Mouse (Mus musculus): ENCODE measurements around the gene Cd3e. TPM values are rescaled to one million over a fixed set of nuclear protein-coding genes. Genes with fewer than 3 reads are reported as not detected.

Cd3e gene
- total and polyA plus RNA-seq, 3 experiments, result not detected

- Histone ChIP-seq H3K27ac (ENCODE audit: control insufficient read depth, low read depth, low read length) (no peak overlapping the region), H3K9ac (ENCODE audit: control insufficient read depth, low read depth, low read length, poor library complexity, severe bottlenecking) (no peak overlapping the region), H3K27me3 (ENCODE audit: control insufficient read depth in 1 of 2, insufficient read depth in 2 of 2, low read length in 2 of 2) (no peaks in the 10 kb centered on the region), H3K79me2 (ENCODE audit: control insufficient read depth, insufficient read depth, low read length, poor library complexity) (no peaks in the 10 kb centered on the region), H3K9me3 (replicated peaks; ENCODE audit: insufficient read depth, low read length) (no peaks in the 10 kb centered on the region), H3K36me3 (ENCODE audit: control insufficient read depth in 1 of 2, insufficient read depth in 2 of 2, low read length in 2 of 2) (peaks cover 0 to 16% of the 10 kb centered on the region in 2 experiments; a peak in 2 of 4 replicates), H3K4me1 (ENCODE audit: control insufficient read depth in 1 of 2, insufficient read depth in 2 of 2, low read length in 2 of 2) (peaks cover 13 to 21% of the 10 kb centered on the region in 2 experiments), H3K4me3 (ENCODE audit: control insufficient read depth in 1 of 2, insufficient read depth in 1 of 2, low read depth in 2 of 2, low read length in 2 of 2) (no peak overlapping the region)
- DNase-seq (ENCODE audit: low read depth, low spot score), result no peak
- TF ChIP-seq POLR2A (IDR thresholded peaks at IDR 0.05; ENCODE audit: control insufficient read depth in 1 of 2, insufficient read depth in 1 of 2, low read depth in 1 of 2, low read length in 2 of 2, poor library complexity in 1 of 2), result no peak
- 0 out of 2 replicates have a peak, but pooled peaks have one; percentile 19 for TF ChIP-seq USF1 (IDR thresholded peaks at IDR 0.05; ENCODE audit: low read depth, low read length)
These were observed 27.3 kb downstream of the Cd3e start for GRCm38 (mm10) chr9:44982081-44982480.

DNA sequence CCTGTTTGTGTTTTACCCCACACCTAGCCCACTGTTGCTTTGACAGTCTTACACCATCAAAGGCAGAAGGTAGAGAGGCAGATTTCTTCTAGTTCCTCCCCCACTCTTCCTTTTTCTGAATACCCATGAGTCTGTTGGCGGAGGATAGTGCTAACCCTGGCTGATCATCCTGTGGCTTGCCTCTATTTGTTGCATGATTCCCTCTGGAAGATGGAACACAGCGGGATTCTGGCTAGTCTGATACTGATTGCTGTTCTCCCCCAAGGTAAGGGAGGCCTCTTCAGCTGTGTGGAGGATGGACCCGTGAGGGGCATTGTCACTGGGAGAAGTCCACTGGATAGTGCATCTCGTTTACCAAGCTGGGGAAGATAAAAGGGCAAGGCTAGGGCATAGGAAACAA is 27.8 kb downstream of the Cd3e start, which contains the start of gene Cd3d:
TSS of gene Cd3d (plus strand) at position 111 of the 400 bp plus-strand sequence.
- Histone ChIP-seq H3K79me2 (ENCODE audit: control insufficient read depth, insufficient read depth, low read length, poor library complexity) (no peaks in the 10 kb centered on the region), H3K36me3 (ENCODE audit: control insufficient read depth in 1 of 2, insufficient read depth in 2 of 2, low read length in 2 of 2) (peaks cover 0 to 12% of the 10 kb centered on the region in 2 experiments; a peak in 2 of 4 replicates)

DNA sequence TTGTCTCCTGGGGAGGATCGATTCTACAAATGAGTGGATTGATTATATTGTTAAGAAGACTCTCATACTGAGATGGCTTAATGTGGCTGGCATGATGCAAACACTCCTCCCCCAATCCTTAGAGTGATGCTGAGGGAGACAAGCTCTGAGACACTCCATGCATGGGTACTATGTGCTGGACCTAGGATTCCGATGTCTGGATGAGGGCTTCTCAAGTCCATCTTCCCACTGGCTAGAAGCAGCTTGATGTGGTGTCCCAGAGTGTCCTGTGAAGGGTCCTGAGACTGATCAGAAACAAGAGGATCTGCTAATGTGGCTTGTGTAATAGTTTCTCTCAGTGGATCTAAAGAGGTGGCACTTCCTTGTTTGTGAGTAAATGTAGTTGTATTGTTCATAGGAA is 28.3 kb downstream of the Cd3e start:
- TF ChIP-seq UBTF (IDR thresholded peaks at IDR 0.05; ENCODE audit: borderline replicate concordance, insufficient read depth, low read depth, low read length) (no peak), MEF2A (IDR thresholded peaks at IDR 0.05; ENCODE audit: extremely low read depth, insufficient replicate concordance, low read depth, low read length, poor library complexity, severe bottlenecking) (no peak)
- H3K27me3 ChIP-seq (ENCODE audit: control insufficient read depth in 1 of 2, insufficient read depth in 2 of 2, low read length in 2 of 2), result no peaks in the 10 kb centered on the region
- H3K79me2 ChIP-seq (ENCODE audit: control insufficient read depth, insufficient read depth, low read length, poor library complexity), result no peaks in the 10 kb centered on the region
- H3K27ac ChIP-seq (ENCODE audit: control insufficient read depth, low read depth, low read length), result no peak overlapping the region
- H3K9ac ChIP-seq (ENCODE audit: control insufficient read depth, low read depth, low read length, poor library complexity, severe bottlenecking), result no peak overlapping the region
- peaks cover 10 to 17% of the 10 kb centered on the region in 2 experiments for H3K4me1 ChIP-seq (ENCODE audit: control insufficient read depth in 1 of 2, insufficient read depth in 2 of 2, low read length in 2 of 2)
- no peak overlapping the region for H3K4me3 ChIP-seq (ENCODE audit: control insufficient read depth in 1 of 2, insufficient read depth in 1 of 2, low read depth in 2 of 2, low read length in 2 of 2)
- H3K9me3 ChIP-seq (replicated peaks; ENCODE audit: insufficient read depth, low read length), result no peaks in the 10 kb centered on the region
- H3K36me3 ChIP-seq (ENCODE audit: control insufficient read depth in 1 of 2, insufficient read depth in 2 of 2, low read length in 2 of 2), result peaks cover 0 to 12% of the 10 kb centered on the region in 2 experiments; a peak in 2 of 4 replicates
- DNase-seq (ENCODE audit: low read depth, low spot score), result no peak

More for the DNA sequence above, 27.8 kb downstream of the Cd3e start, which contains the start of gene Cd3d:
- no peak for TF ChIP-seq TCF12 (IDR thresholded peaks at IDR 0.05; ENCODE audit: low read depth, low read length)
- no peak for TF ChIP-seq ZC3H11A (IDR thresholded peaks at IDR 0.05; ENCODE audit: low read depth, low read length)
- TF ChIP-seq GABPA (IDR thresholded peaks at IDR 0.05; ENCODE audit: low read depth, low read length), result no peak
- TF ChIP-seq POLR2AphosphoS2 (IDR thresholded peaks at IDR 0.05; ENCODE audit: low read length), result no peak
- no peak for TF ChIP-seq TBP (IDR thresholded peaks at IDR 0.05; ENCODE audit: low read depth, low read length)
- TF ChIP-seq SMC3 (IDR thresholded peaks at IDR 0.05; ENCODE audit: low read depth, low read length), result no peak
- TF ChIP-seq CTCF (IDR thresholded peaks at IDR 0.05 in 2 of 3, conservative IDR thresholded peaks at IDR 0.05 in 1 of 3; ENCODE audit: control insufficient read depth in 1 of 3, insufficient read depth in 1 of 3, low read depth in 2 of 3, low read length in 3 of 3, poor library complexity in 1 of 3, severe bottlenecking in 1 of 3), result no peak
- no peak for TF ChIP-seq E2F4 (IDR thresholded peaks at IDR 0.05; ENCODE audit: borderline replicate concordance, low read depth, low read length)
- no peak for TF ChIP-seq TAL1 (IDR thresholded peaks at IDR 0.05; ENCODE audit: low read length)
- no peak for TF ChIP-seq MAX (IDR thresholded peaks at IDR 0.05; ENCODE audit: low read length)
- no peak for TF ChIP-seq RAD21 (IDR thresholded peaks at IDR 0.05; ENCODE audit: low read depth, low read length)
- TF ChIP-seq USF1 (IDR thresholded peaks at IDR 0.05; ENCODE audit: low read depth, low read length), result no peak
- no peak for TF ChIP-seq ZMIZ1 (IDR thresholded peaks at IDR 0.05; ENCODE audit: low read depth, low read length)
- TF ChIP-seq HCFC1 (IDR thresholded peaks at IDR 0.05; ENCODE audit: low read depth, low read length), result no peak
- no peak for TF ChIP-seq MEF2A (IDR thresholded peaks at IDR 0.05; ENCODE audit: extremely low read depth, insufficient replicate concordance, low read depth, low read length, poor library complexity, severe bottlenecking)
- TF ChIP-seq SIN3A (IDR thresholded peaks at IDR 0.05; ENCODE audit: low read length), result no peak
- TF ChIP-seq ELF1 (IDR thresholded peaks at IDR 0.05; ENCODE audit: low read depth, low read length), result no peak
- TF ChIP-seq CHD2 (IDR thresholded peaks at IDR 0.05; ENCODE audit: low read length), result no peak
- TF ChIP-seq ZNF384 (IDR thresholded peaks at IDR 0.05; ENCODE audit: low read depth, low read length), result no peak
- no peak for TF ChIP-seq POLR2A (IDR thresholded peaks at IDR 0.05; ENCODE audit: control insufficient read depth in 1 of 2, insufficient read depth in 1 of 2, low read depth in 1 of 2, low read length in 2 of 2, poor library complexity in 1 of 2)
- Histone ChIP-seq H3K27me3 (ENCODE audit: control insufficient read depth in 1 of 2, insufficient read depth in 2 of 2, low read length in 2 of 2) (no peaks in the 10 kb centered on the region), H3K27ac (ENCODE audit: control insufficient read depth, low read depth, low read length) (no peak within 1 kb of the TSS), H3K4me3 (ENCODE audit: control insufficient read depth in 1 of 2, insufficient read depth in 1 of 2, low read depth in 2 of 2, low read length in 2 of 2) (no peak within 1 kb of the TSS), H3K9me3 (replicated peaks; ENCODE audit: insufficient read depth, low read length) (no peaks in the 10 kb centered on the region), H3K4me1 (ENCODE audit: control insufficient read depth in 1 of 2, insufficient read depth in 2 of 2, low read length in 2 of 2) (peaks cover 10 to 17% of the 10 kb centered on the region in 2 experiments), H3K9ac (ENCODE audit: control insufficient read depth, low read depth, low read length, poor library complexity, severe bottlenecking) (no peak within 1 kb of the TSS)
- DNase-seq (ENCODE audit: low read depth, low spot score), result no peak

Data from MEL (cell line).